Mouse (Mus musculus): ENCODE data around the gene Stmn3. TPM values are rescaled to one million over a fixed set of nuclear protein-coding genes. Genes with fewer than 3 reads are reported as not detected.
"Not testable (repeated sequence)": the region's sequence is repeated elsewhere in the genome, so short reads cannot be mapped to it uniquely, and the experiment has no call there.

Gene Stmn3
- polyA plus RNA-seq, 1 experiment = not detected

- Histone ChIP-seq H3K4me1 (ENCODE audit: control insufficient read depth, insufficient read depth, insufficient read length) (peaks cover 4% of the 10 kb centered on the region), H3K27ac (ENCODE audit: insufficient read depth, low read length) (no peak overlapping the region), H3K36me3 (ENCODE audit: control insufficient read depth, insufficient read depth, low read length) (no peaks in the 10 kb centered on the region), H3K27me3 (ENCODE audit: control insufficient read depth, insufficient read depth, low read length) (peaks cover 11% of the 10 kb centered on the region), H3K4me3 (ENCODE audit: extremely low read depth, insufficient read depth, insufficient read length) (no peak overlapping the region)
- WGBS = 84% methylated on average over 3 of the region's 3 CpGs
- DNase-seq (ENCODE audit: low read depth in 1 of 2, low spot score in 2 of 2) = no peak
- TF ChIP-seq POLR2A (IDR thresholded peaks at IDR 0.05; ENCODE audit: low read depth, low read length) = no peak
- no peak for TF ChIP-seq CTCF (IDR thresholded peaks at IDR 0.05; ENCODE audit: extremely low read depth, insufficient read depth, insufficient read length, insufficient replicate concordance)
Observed at GRCm38 (mm10) chr2:181312435-181312834, 1.9 kb downstream of the Stmn3 start.

- WGBS = 31% methylated on average over 30 of the region's 30 CpGs
- peak in 1 of 2 experiments; percentile 60 for DNase-seq (ENCODE audit: low read depth in 1 of 2, low spot score in 2 of 2)
Observed at GRCm38 (mm10) chr2:181307144-181307804, 7.0 kb downstream of the Stmn3 start.

GRCm38 (mm10) chr2:181304944-181305343 is 9.4 kb downstream of the Stmn3 start:
- no peak overlapping the region for H3K4me3 ChIP-seq (ENCODE audit: extremely low read depth, insufficient read depth, insufficient read length)
- 52% methylated on average over 1 of the region's 1 CpGs for WGBS
- TF ChIP-seq POLR2A (IDR thresholded peaks at IDR 0.05; ENCODE audit: low read depth, low read length) (no peak), CTCF (IDR thresholded peaks at IDR 0.05; ENCODE audit: extremely low read depth, insufficient read depth, insufficient read length, insufficient replicate concordance) (no peak)
- peaks cover 2% of the 10 kb centered on the region; the same call in 1 of the 2 replicates for H3K27me3 ChIP-seq (ENCODE audit: control insufficient read depth, insufficient read depth, low read length)
- peaks cover 1% of the 10 kb centered on the region; the same call in 1 of the 2 replicates for H3K36me3 ChIP-seq (ENCODE audit: control insufficient read depth, insufficient read depth, low read length)
- H3K4me1 ChIP-seq (ENCODE audit: control insufficient read depth, insufficient read depth, insufficient read length) = peaks cover 4% of the 10 kb centered on the region; the same call in 1 of the 2 replicates
- DNase-seq (ENCODE audit: low read depth in 1 of 2, low spot score in 2 of 2) = no peak
- no peak overlapping the region for H3K27ac ChIP-seq (ENCODE audit: insufficient read depth, low read length)

More at GRCm38 (mm10) chr2:181307144-181307804, 7.0 kb downstream of the Stmn3 start:
- Histone ChIP-seq H3K4me1 (ENCODE audit: control insufficient read depth, insufficient read depth, insufficient read length) (peaks cover 4% of the 10 kb centered on the region; the same call in 1 of the 2 replicates), H3K36me3 (ENCODE audit: control insufficient read depth, insufficient read depth, low read length) (peaks cover 1% of the 10 kb centered on the region; the same call in 1 of the 2 replicates), H3K27me3 (ENCODE audit: control insufficient read depth, insufficient read depth, low read length) (peaks cover 3% of the 10 kb centered on the region; the same call in 1 of the 2 replicates), H3K4me3 (ENCODE audit: extremely low read depth, insufficient read depth, insufficient read length) (no peak overlapping the region), H3K27ac (ENCODE audit: insufficient read depth, low read length) (no peak overlapping the region)
- TF ChIP-seq CTCF (IDR thresholded peaks at IDR 0.05; ENCODE audit: extremely low read depth, insufficient read depth, insufficient read length, insufficient replicate concordance) = peak; percentile 28; the same call in 1 of the 2 replicates
- no peak for TF ChIP-seq POLR2A (IDR thresholded peaks at IDR 0.05; ENCODE audit: low read depth, low read length)

- Histone ChIP-seq H3K27ac (ENCODE audit: insufficient read depth, low read length) (no peak overlapping the region), H3K4me1 (ENCODE audit: control insufficient read depth, insufficient read depth, insufficient read length) (peaks cover 1% of the 10 kb centered on the region; the same call in 1 of the 2 replicates), H3K4me3 (ENCODE audit: extremely low read depth, insufficient read depth, insufficient read length) (no peak overlapping the region), H3K27me3 (ENCODE audit: control insufficient read depth, insufficient read depth, low read length) (peaks cover 2% of the 10 kb centered on the region; the same call in 1 of the 2 replicates), H3K36me3 (ENCODE audit: control insufficient read depth, insufficient read depth, low read length) (peaks cover 1% of the 10 kb centered on the region; the same call in 1 of the 2 replicates)
- WGBS = 70% methylated on average over 3 of the region's 3 CpGs
- TF ChIP-seq POLR2A (IDR thresholded peaks at IDR 0.05; ENCODE audit: low read depth, low read length) = no peak
- TF ChIP-seq CTCF (IDR thresholded peaks at IDR 0.05; ENCODE audit: extremely low read depth, insufficient read depth, insufficient read length, insufficient replicate concordance) = no peak
- no peak for DNase-seq (ENCODE audit: low read depth in 1 of 2, low spot score in 2 of 2)
Observed at GRCm38 (mm10) chr2:181302041-181302440, 12.3 kb downstream of the Stmn3 start.

- Histone ChIP-seq H3K4me1 (ENCODE audit: control insufficient read depth, insufficient read depth, insufficient read length) (peaks cover 5% of the 10 kb centered on the region), H3K4me3 (ENCODE audit: extremely low read depth, insufficient read depth, insufficient read length) (no peak overlapping the region), H3K27me3 (ENCODE audit: control insufficient read depth, insufficient read depth, low read length) (no peaks in the 10 kb centered on the region), H3K27ac (ENCODE audit: insufficient read depth, low read length) (no peak overlapping the region), H3K36me3 (ENCODE audit: control insufficient read depth, insufficient read depth, low read length) (no peaks in the 10 kb centered on the region)
- DNase-seq (ENCODE audit: low read depth in 1 of 2, low spot score in 2 of 2) = no peak
- 19% methylated on average over 1 of the region's 1 CpGs for WGBS
- TF ChIP-seq CTCF (IDR thresholded peaks at IDR 0.05; ENCODE audit: extremely low read depth, insufficient read depth, insufficient read length, insufficient replicate concordance) = no peak
- TF ChIP-seq POLR2A (IDR thresholded peaks at IDR 0.05; ENCODE audit: low read depth, low read length) = no peak
Observed at GRCm38 (mm10) chr2:181290937-181291336, 23.4 kb downstream of the Stmn3 start.

- 69% methylated on average over 3 of the region's 3 CpGs for WGBS
- peak overlapping the region; percentile 8; the same call in 1 of the 2 replicates for H3K27ac ChIP-seq (ENCODE audit: insufficient read depth, low read length)
- peaks cover 5% of the 10 kb centered on the region for H3K4me1 ChIP-seq (ENCODE audit: control insufficient read depth, insufficient read depth, insufficient read length)
- no peaks in the 10 kb centered on the region for H3K27me3 ChIP-seq (ENCODE audit: control insufficient read depth, insufficient read depth, low read length)
- H3K36me3 ChIP-seq (ENCODE audit: control insufficient read depth, insufficient read depth, low read length) = no peaks in the 10 kb centered on the region
- no peak overlapping the region; the same call in none of the 2 replicates for H3K4me3 ChIP-seq (ENCODE audit: extremely low read depth, insufficient read depth, insufficient read length)
- TF ChIP-seq CTCF (IDR thresholded peaks at IDR 0.05; ENCODE audit: extremely low read depth, insufficient read depth, insufficient read length, insufficient replicate concordance) (no peak), POLR2A (IDR thresholded peaks at IDR 0.05; ENCODE audit: low read depth, low read length) (no peak)
- DNase-seq (ENCODE audit: low read depth in 1 of 2, low spot score in 2 of 2) = no peak
Observed at GRCm38 (mm10) chr2:181288691-181289090, 25.6 kb downstream of the Stmn3 start.

- DNase-seq (ENCODE audit: low read depth in 1 of 2, low spot score in 2 of 2) = peak; percentile 89 to 93
- H3K27ac ChIP-seq (ENCODE audit: insufficient read depth, low read length) = peak within 1 kb of the TSS; percentile 98
- H3K27me3 ChIP-seq (ENCODE audit: control insufficient read depth, insufficient read depth, low read length); H3K4me1 ChIP-seq (ENCODE audit: control insufficient read depth, insufficient read depth, insufficient read length); H3K36me3 ChIP-seq (ENCODE audit: control insufficient read depth, insufficient read depth, low read length): not testable (repeated sequence)
- peak within 1 kb of the TSS; percentile 99 for H3K4me3 ChIP-seq (ENCODE audit: extremely low read depth, insufficient read depth, insufficient read length)
- WGBS = 13% methylated on average over 38 of the region's 38 CpGs
Observed at GRCm38 (mm10) chr2:181287958-181288350, 26.3 kb downstream of the Stmn3 start, which contains the start of gene Gmeb2. Gmeb2 (minus strand) TSS chr2:181288035.

Measured in spleen, adult 2 months (tissue).